Mouse (Mus musculus): ENCODE results near the gene Fam173b.

DNA sequence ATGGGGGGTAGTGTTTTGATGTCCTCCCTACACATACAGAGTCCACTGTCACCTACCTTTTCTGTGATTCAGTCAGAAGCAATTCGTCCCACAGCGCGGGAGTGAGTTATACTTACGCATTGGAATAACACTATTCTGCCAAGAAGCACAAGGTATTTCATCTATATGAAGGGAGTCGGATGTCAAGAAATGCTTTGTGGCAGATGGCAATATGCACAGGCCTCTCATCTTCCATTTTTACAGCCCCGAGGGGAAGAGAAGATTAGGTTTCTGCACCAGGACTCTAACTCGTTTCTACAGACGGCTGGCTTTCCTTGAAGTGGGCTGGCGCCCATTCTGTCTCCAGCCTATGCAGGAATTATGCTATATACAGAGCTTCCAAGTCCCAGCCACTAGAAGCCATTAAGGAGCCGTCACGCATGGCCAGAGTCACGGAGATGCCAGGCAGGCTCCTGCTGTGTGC lies 29.8 kb downstream of the Fam173b start:
- TF ChIP-seq CTCF (IDR thresholded peaks at IDR 0.05; ENCODE audit: extremely low read depth, insufficient read depth, insufficient read length, insufficient replicate concordance) (no peak), POLR2A (IDR thresholded peaks at IDR 0.05; ENCODE audit: low read depth, low read length) (no peak)
